Mouse (Mus musculus) neutrophil, adult 5-6 weeks (primary cell): ENCODE data around the gene Slc17a3. TPM values are rescaled to one million over a fixed set of nuclear protein-coding genes. Genes with fewer than 3 reads are reported as not detected.
A peak's percentile ranks its signal among the peaks of the same experiment; 100 is the strongest.

Experiments used
- ATAC-seq: fragments of 151-379, 151-347 bp; 2 replicates; pipeline ENCODE4 v1.8.0; 2017; ENCODE audit warnings: mild to moderate bottlenecking, moderate TSS enrichment; ENCODE audit not compliant: insufficient number of reproducible peaks, poor library complexity, low FRiP score, severe bottlenecking; ENCODE audit errors: extremely low read depth
- total RNA-seq: library from RNA; stranded (forward); fragments of 200-1000 nt; gene quantifications from 2 replicates; pipeline ENCODE4 v1.2.3, GENCODE M21; 2017

Slc17a3 gene
- not detected in 2 replicates for total RNA-seq

- ATAC-seq, result no peak
Measured at GRCm38 (mm10) chr13:23839308-23839707, at the start of gene Slc17a3. Gene Slc17a3 (plus strand): TSS chr13:23839434.

- peak; percentile 55; the same call in 1 of the 2 replicates for ATAC-seq
Measured at GRCm38 (mm10) chr13:23792520-23792919, 46.7 kb upstream of the Slc17a3 start.

GRCm38 (mm10) chr13:23799405-23799804, 39.8 kb upstream of the Slc17a3 start:
- ATAC-seq, result peak; percentile 56; the same call in 1 of the 2 replicates

- ATAC-seq, result no peak
Measured at GRCm38 (mm10) chr13:23804532-23804931, 34.7 kb upstream of the Slc17a3 start.

- ATAC-seq, result no peak
Measured at GRCm38 (mm10) chr13:23806422-23807052, 32.7 kb upstream of the Slc17a3 start, which contains the start of gene Slc17a2. Gene Slc17a2 (plus strand): TSS chr13:23806993.

GRCm38 (mm10) chr13:23816148-23816547, 23.1 kb upstream of the Slc17a3 start:
- ATAC-seq, result no peak

- ATAC-seq, result no peak
Measured at GRCm38 (mm10) chr13:23820179-23820940, 18.9 kb upstream of the Slc17a3 start.

GRCm38 (mm10) chr13:23822213-23822612, 17.0 kb upstream of the Slc17a3 start:
- no peak for ATAC-seq

- no peak for ATAC-seq
Measured at GRCm38 (mm10) chr13:23826606-23827005, 12.6 kb upstream of the Slc17a3 start.

GRCm38 (mm10) chr13:23833053-23833452, 6.2 kb upstream of the Slc17a3 start:
- ATAC-seq, result 0 out of 2 replicates have a peak, but pooled peaks have one; percentile 41

GRCm38 (mm10) chr13:23834836-23835235, 4.4 kb upstream of the Slc17a3 start:
- no peak for ATAC-seq

- no peak for ATAC-seq
Measured at GRCm38 (mm10) chr13:23836630-23837029, 2.6 kb upstream of the Slc17a3 start.

- ATAC-seq, result no peak
Measured at GRCm38 (mm10) chr13:23845851-23846250, 6.6 kb downstream of the Slc17a3 start.

- ATAC-seq, result no peak
Measured at GRCm38 (mm10) chr13:23849299-23849698, 10.1 kb downstream of the Slc17a3 start.

GRCm38 (mm10) chr13:23856401-23856800, 17.2 kb downstream of the Slc17a3 start:
- ATAC-seq, result no peak

- no peak for ATAC-seq
Measured at GRCm38 (mm10) chr13:23861815-23862214, 22.6 kb downstream of the Slc17a3 start.

- no peak for ATAC-seq
Measured at GRCm38 (mm10) chr13:23864711-23865110, 25.5 kb downstream of the Slc17a3 start.

- no peak for ATAC-seq
Measured at GRCm38 (mm10) chr13:23866086-23866710, 27.0 kb downstream of the Slc17a3 start.

GRCm38 (mm10) chr13:23867000-23867399, 27.8 kb downstream of the Slc17a3 start:
- ATAC-seq, result no peak

GRCm38 (mm10) chr13:23867405-23867804, 28.2 kb downstream of the Slc17a3 start, which contains the start of gene Slc17a1:
Gene Slc17a1 (plus strand): TSS chr13:23867750.
- ATAC-seq, result no peak
